Mouse (Mus musculus): Measurements from ENCODE around the gene Ninj1.

Gene Ninj1

DNA sequence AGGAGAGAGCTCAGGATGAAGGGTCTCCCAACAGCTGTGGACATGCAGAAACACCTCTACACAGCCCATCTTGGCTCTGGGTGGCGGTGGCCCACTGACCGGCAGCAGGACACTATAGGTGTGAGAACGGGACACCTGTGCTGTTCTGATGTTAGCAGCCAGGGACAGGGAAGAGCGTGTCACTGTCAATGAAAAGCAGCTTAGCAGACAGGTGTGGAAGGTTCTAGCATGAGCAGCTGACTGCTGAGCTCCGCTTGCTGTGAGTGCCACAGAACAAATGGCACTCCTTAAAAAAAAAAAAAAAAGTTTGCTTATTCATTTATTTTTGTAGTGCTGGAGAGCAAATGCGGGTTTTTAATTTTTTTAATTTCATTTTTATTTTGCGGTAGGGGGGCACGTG lies 50.3 kb downstream of the Ninj1 start:
- no peak for DNase-seq

DNA sequence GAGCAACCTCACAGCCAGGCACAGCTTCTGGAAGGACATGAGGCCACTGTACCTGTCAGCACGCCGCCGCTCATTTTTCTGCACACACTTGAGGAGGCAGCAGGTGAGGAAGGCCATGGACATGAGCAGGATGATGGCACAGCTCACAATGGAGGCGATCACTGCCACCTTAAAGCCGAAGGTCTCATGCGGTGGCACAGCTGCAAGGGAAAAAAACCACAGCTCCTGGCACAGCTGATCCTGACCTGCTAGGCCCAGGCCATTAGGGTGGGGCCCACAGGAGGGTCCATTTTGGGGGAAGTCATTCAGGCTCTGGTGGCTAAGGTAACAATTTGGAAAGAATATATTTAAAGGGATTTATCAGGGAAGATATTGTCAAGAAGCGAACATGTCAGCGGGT lies 51.5 kb downstream of the Ninj1 start:
- no peak for DNase-seq

DNA sequence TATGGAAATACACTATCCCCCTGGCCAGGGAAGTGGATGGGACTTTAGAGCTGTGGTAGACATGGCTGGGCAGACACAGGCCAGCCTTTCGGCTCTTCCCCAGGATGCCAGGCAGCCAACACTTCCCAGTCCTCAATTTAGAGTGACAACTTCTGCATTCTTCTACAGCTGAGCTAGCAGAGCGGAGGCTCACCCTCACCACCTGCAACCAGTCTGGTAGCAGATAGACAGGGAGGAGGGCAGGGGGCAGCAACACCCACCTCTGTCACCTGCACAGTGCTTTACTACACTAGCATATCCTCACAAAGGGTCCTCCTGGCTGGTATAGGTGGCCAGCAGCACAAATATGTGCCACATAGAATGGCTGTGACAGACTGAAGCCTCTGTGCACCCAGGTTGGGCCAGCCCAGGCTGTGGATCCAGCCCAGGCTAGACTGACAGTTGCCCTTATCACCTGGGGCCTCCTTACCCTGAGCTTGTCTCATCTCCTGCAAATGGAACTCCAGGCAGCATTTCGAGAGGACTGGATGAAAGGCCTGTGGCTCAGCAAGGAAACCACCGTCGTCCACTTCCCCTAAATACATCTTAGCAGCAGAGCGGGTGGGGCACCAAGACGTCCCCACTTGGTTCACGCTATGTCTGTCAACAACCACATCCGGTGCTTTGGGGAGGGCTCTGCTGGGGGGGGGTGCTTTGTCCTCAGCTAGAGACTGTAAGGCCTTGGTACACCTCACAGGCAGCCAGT lies 55.2 kb downstream of the Ninj1 start:
- no peak for DNase-seq

DNA sequence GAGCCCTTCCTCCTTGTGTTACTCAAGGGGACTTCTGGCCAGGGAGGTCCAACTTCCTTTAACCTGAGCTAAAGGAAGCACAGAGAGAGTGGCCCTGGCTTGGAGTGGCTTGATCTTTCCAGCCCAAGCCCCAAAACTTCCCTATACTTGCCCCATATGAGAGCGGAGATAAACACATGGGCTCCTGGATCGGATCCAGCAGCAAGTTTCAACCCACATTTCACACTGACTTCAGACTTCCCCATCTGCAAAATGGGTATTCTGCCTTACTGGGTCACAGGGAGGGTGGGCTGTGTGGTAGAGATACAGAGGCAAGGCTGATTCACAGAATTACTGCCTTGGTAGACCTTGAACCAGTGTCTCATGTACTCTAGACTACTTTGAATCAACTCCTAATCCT lies 56.2 kb downstream of the Ninj1 start:
- no peak for DNase-seq

DNA sequence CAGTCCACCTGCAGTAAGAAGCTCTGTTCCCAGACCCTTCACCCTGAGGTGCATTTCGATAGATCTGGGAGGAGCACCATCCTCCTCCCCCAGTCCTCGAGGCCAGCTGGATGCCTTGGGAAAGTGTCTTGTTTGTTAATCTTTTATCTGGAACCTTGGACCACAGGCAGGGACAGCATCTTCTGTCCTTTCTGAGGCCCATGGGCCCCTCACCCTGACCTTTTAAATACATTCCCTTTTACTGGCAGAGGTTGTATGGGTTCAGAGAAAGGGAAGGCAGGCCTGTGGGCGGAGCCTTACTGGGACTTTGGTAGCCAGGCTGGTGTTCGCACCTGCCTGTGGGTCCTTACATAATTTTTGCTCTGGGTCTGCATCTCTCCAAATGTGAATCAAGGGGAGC lies 58.0 kb downstream of the Ninj1 start:
- DNase-seq: no peak
